19 mouse cellular contexts compared by ENCODE assay signal in genomic region chr11:23097223-23097490, GRCm38 (mm10).
"Had no signal": no experiment of that assay in that cellular context is flagged by ENCODE, and none has a peak within 500 bp of the region (broad histone marks: within the 10 kb centered on the region; RNA-seq: fewer than 3 reads in every experiment).

No protein-coding gene starts in this region.

- H3K9ac ChIP-seq: liver, postnatal 0 days; lung, embryonic 15.5 days; midbrain, embryonic 13.5 days; midbrain, embryonic 15.5 days; neural tube, embryonic 12.5 days had no signal

- H3K4me2 ChIP-seq: lung, embryonic 15.5 days; midbrain, embryonic 11.5 days; midbrain, embryonic 13.5 days; midbrain, embryonic 15.5 days; neural tube, embryonic 12.5 days had no signal

- H3K4me3 ChIP-seq: lung, embryonic 15.5 days; megakaryocyte, embryonic 14.5 days; midbrain, embryonic 13.5 days; midbrain, embryonic 15.5 days; neural tube, embryonic 12.5 days had no signal

- DNase-seq: liver, postnatal 0 days; lung, adult 2 months; lung, postnatal 14 days; lung, postnatal 36 days; right cerebral cortex, adult 18-20 months; right cerebral cortex, postnatal 25 days; right cerebral cortex, postnatal 4 days; spleen, adult 18-20 months; thymus, adult 2 months; thymus, postnatal 25 days; thymus, postnatal 4 days had no signal

- H3K27me3 ChIP-seq: lung, embryonic 15.5 days; midbrain, embryonic 13.5 days; midbrain, embryonic 15.5 days; neural tube, embryonic 12.5 days had no signal

- ATAC-seq: liver, postnatal 0 days; lung, postnatal 0 days; midbrain, embryonic 13.5 days; midbrain, embryonic 15.5 days had no signal

- H3K4me1 ChIP-seq: lung, embryonic 15.5 days; megakaryocyte, embryonic 14.5 days; midbrain, embryonic 13.5 days; midbrain, embryonic 15.5 days; neural tube, embryonic 12.5 days had no signal

- H3K9me3 ChIP-seq: lung, embryonic 15.5 days; midbrain, embryonic 13.5 days; midbrain, embryonic 15.5 days had no signal

- H3K36me3 ChIP-seq: lung, embryonic 15.5 days; midbrain, embryonic 13.5 days; midbrain, embryonic 15.5 days; neural tube, embryonic 12.5 days had no signal

- H3K27ac ChIP-seq: lung, embryonic 15.5 days; macrophage; midbrain, embryonic 13.5 days; midbrain, embryonic 15.5 days; neural tube, embryonic 12.5 days had no signal
